Mouse (Mus musculus) cerebellum, adult 2 months (tissue): Measurements from ENCODE around the gene Prrc2b.
A peak's percentile ranks its signal among the peaks of the same experiment; 100 is the strongest.

Source experiments
- CTCF ChIP-seq: fragments of 200-500 bp; IDR thresholded peaks from 2 replicates; pipeline ENCODE4 v1.5.1; 2011; ENCODE audit warnings: low read depth, mild to moderate bottlenecking, control low read depth, low read length, moderate library complexity, borderline replicate concordance; ENCODE audit not compliant: insufficient read depth
- POLR2A ChIP-seq: fragments of 200-500 bp; IDR thresholded peaks from 2 replicates; pipeline ENCODE4 v1.6.1; 2011; ENCODE audit warnings: low read length, control low read depth, borderline replicate concordance; ENCODE audit not compliant: insufficient read depth

DNA sequence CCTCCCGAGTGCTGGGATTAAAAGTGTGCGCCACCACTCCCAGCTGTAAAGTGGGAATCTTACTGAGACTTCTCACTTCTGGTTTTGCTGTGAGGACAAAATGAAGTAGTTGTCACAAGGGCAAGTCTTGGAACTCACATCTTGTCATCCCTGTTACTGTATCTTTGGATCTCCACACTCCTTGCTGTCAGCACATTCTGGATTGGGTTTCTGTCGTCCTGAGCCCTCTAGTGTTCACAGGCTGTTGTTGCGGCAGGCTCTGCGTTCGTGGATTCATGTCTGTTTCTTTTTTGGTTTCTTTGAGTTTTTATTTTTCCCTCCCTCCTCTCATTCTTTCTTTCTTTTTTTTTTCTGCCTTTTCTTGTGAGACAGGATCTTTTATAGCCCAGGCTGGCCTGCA lies 20.4 kb upstream of the Prrc2b start:
- TF ChIP-seq CTCF (peak; percentile 88), POLR2A (no peak)
